Mouse (Mus musculus): ENCODE measurements at regions not wholly inside any gene's neighbourhood (a gene's known extent, or its start where the extent isn't known, plus 50 kb on each side); places are given as distances from the start of the nearest gene placed in this dataset.

- no peak for ATAC-seq (replicated peaks)
- Histone ChIP-seq H3K4me3 (no peak overlapping the region), H3K4me1 (peaks cover 43% of the 10 kb centered on the region), H3K4me2 (replicated peaks) (no peak overlapping the region), H3K27me3 (no peaks in the 10 kb centered on the region), H3K9ac (replicated peaks) (no peak overlapping the region), H3K36me3 (no peaks in the 10 kb centered on the region), H3K27ac (replicated peaks) (peak overlapping the region; percentile 14; the same call in 1 of the 2 replicates), H3K9me3 (no peaks in the 10 kb centered on the region)
- WGBS, result 20% methylated on average over 15 of the region's 15 CpGs
These were observed 58.7 kb upstream of the Pmepa1 start for GRCm38 (mm10) chr2:173334856-173335595.

GRCm38 (mm10) chr2:173335859-173336258 lies 59.5 kb upstream of the Pmepa1 start:
- H3K4me1 ChIP-seq, result peaks cover 52% of the 10 kb centered on the region
- 14% methylated on average over 10 of the region's 10 CpGs for WGBS
- no peaks in the 10 kb centered on the region for H3K9me3 ChIP-seq
- no peaks in the 10 kb centered on the region for H3K36me3 ChIP-seq
- peak; percentile 60 for ATAC-seq (replicated peaks)
- no peak overlapping the region for H3K9ac ChIP-seq (replicated peaks)
- H3K4me2 ChIP-seq (replicated peaks), result no peak overlapping the region
- H3K27ac ChIP-seq (replicated peaks), result 0 out of 2 replicates have a peak overlapping the region, but pooled peaks have one; percentile 11
- no peak overlapping the region for H3K4me3 ChIP-seq
- no peaks in the 10 kb centered on the region for H3K27me3 ChIP-seq

- no peak for ATAC-seq (replicated peaks)
- Histone ChIP-seq H3K4me2 (replicated peaks) (no peak overlapping the region), H3K4me3 (no peak overlapping the region), H3K4me1 (peaks cover 63% of the 10 kb centered on the region), H3K9ac (replicated peaks) (no peak overlapping the region), H3K27ac (replicated peaks) (no peak overlapping the region), H3K9me3 (no peaks in the 10 kb centered on the region), H3K27me3 (no peaks in the 10 kb centered on the region), H3K36me3 (no peaks in the 10 kb centered on the region)
- 93% methylated on average over 5 of the region's 5 CpGs for WGBS
These were observed 61.3 kb upstream of the Pmepa1 start for GRCm38 (mm10) chr2:173337666-173338065.

GRCm38 (mm10) chr2:173338671-173339070 lies 62.3 kb upstream of the Pmepa1 start:
- WGBS, result 45% methylated on average over 5 of the region's 5 CpGs
- Histone ChIP-seq H3K9me3 (no peaks in the 10 kb centered on the region), H3K27ac (replicated peaks) (peak overlapping the region; percentile 67; the same call in 1 of the 2 replicates), H3K9ac (replicated peaks) (no peak overlapping the region), H3K36me3 (no peaks in the 10 kb centered on the region), H3K4me2 (replicated peaks) (no peak overlapping the region), H3K4me3 (no peak overlapping the region), H3K27me3 (no peaks in the 10 kb centered on the region), H3K4me1 (peaks cover 68% of the 10 kb centered on the region)
- ATAC-seq (replicated peaks), result no peak

DNA sequence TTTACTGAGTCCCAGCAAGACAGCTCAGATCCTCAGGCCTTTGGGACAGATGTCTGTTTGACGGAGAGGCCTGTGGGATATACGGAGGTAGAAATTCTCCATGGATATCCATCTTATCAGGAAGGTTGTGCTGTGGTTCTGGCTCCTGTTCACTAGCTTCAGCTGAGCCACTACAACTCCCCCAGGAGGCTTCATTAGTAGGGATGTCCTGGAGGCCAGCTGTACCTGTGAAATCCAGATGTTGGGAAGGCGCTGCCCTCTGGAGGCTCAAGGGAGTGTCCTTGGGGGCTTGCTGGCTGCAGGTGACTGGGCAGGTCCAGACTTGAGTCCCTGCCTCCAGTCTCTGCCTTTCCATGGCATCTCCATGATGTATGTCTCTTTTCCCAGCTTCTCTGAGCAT lies 62.9 kb upstream of the Pmepa1 start:
- Histone ChIP-seq H3K4me2 (replicated peaks) (no peak overlapping the region), H3K36me3 (no peaks in the 10 kb centered on the region), H3K4me1 (peaks cover 67% of the 10 kb centered on the region), H3K27me3 (no peaks in the 10 kb centered on the region), H3K9me3 (no peaks in the 10 kb centered on the region), H3K27ac (replicated peaks) (peak overlapping the region; percentile 67), H3K9ac (replicated peaks) (no peak overlapping the region), H3K4me3 (no peak overlapping the region)
- no peak for ATAC-seq (replicated peaks)
- WGBS, result 71% methylated on average over 3 of the region's 3 CpGs

GRCm38 (mm10) chr2:173340044-173340601 lies 63.8 kb upstream of the Pmepa1 start:
- H3K9ac ChIP-seq (replicated peaks), result peak overlapping the region; percentile 16
- H3K4me2 ChIP-seq (replicated peaks), result peak overlapping the region; percentile 42
- H3K27ac ChIP-seq (replicated peaks), result peak overlapping the region; percentile 67
- no peaks in the 10 kb centered on the region for H3K36me3 ChIP-seq
- no peaks in the 10 kb centered on the region for H3K27me3 ChIP-seq
- ATAC-seq (replicated peaks), result peak; percentile 75
- H3K4me3 ChIP-seq, result peak overlapping the region; percentile 28
- H3K4me1 ChIP-seq, result peaks cover 58% of the 10 kb centered on the region
- WGBS, result 2% methylated on average over 26 of the region's 26 CpGs
- H3K9me3 ChIP-seq, result no peaks in the 10 kb centered on the region

DNA sequence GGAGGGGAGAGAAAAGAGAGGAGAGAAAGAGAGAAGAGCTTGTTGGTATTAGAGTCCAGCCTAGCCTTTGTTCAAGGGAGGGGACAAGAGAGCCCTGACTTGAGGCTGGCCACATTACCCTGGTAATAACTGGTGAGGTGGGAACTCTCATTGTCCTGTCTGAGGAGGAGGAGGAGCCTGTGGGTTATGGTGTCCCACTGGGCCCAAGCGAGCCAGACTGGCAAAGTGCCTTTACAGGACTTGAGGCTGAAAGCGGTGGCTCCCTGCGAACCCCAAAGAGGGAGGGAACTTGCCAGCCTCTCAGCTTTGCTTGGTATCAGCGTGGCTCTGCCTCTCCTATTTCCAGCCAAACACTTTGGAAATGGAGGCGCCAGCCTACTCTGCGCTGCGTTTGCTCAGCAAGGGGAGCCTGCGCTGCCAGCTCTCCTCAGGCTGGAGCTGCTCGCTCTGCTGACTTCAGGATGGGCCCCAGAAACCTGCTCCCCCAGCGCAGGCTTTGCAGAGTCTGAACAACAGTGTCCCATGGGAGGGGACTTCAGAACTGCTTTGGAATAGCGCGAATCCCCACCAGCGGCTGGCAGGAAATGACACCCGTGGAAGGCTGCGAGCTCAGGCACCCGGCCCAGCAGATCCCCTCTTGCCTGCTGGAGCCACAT lies 66.4 kb upstream of the Pmepa1 start:
- no peak overlapping the region for H3K4me3 ChIP-seq
- 48% methylated on average over 16 of the region's 16 CpGs for WGBS
- no peaks in the 10 kb centered on the region for H3K27me3 ChIP-seq
- no peak overlapping the region for H3K4me2 ChIP-seq (replicated peaks)
- H3K4me1 ChIP-seq, result peaks cover 43% of the 10 kb centered on the region
- ATAC-seq (replicated peaks), result peak; percentile 24
- H3K9ac ChIP-seq (replicated peaks), result no peak overlapping the region
- no peaks in the 10 kb centered on the region for H3K9me3 ChIP-seq
- no peaks in the 10 kb centered on the region for H3K36me3 ChIP-seq
- H3K27ac ChIP-seq (replicated peaks), result peak overlapping the region; percentile 46; the same call in 1 of the 2 replicates

- Histone ChIP-seq H3K4me1 (peaks cover 38% of the 10 kb centered on the region), H3K9me3 (no peaks in the 10 kb centered on the region), H3K4me3 (no peak overlapping the region), H3K9ac (replicated peaks) (no peak overlapping the region), H3K27ac (replicated peaks) (no peak overlapping the region), H3K36me3 (no peaks in the 10 kb centered on the region), H3K4me2 (replicated peaks) (no peak overlapping the region), H3K27me3 (no peaks in the 10 kb centered on the region)
- WGBS, result 76% methylated on average over 2 of the region's 2 CpGs
- ATAC-seq (replicated peaks), result no peak
These were observed 67.3 kb upstream of the Pmepa1 start for GRCm38 (mm10) chr2:173343665-173344064.

DNA sequence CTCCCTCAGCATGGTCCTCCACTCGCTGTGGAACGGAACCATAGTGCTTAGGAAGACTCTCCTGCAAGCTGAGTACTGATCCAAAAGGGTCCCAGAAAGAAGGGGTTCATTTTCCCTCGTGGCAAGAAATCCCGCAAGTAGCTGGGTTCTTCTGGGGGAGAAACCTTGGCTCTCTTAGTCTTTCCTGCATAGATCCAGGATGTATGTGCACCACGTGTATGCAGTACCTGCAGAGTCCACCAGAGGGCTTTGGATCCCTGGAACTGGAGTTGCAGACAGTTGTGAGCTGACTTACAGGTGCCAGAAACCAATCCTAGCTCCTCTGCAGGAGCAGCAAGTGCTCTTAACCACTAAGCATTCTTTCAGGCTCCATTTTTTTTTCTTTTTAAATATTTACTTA lies 67.9 kb upstream of the Pmepa1 start:
- Histone ChIP-seq H3K4me2 (replicated peaks) (no peak overlapping the region), H3K27me3 (no peaks in the 10 kb centered on the region), H3K4me3 (no peak overlapping the region), H3K9me3 (no peaks in the 10 kb centered on the region), H3K36me3 (no peaks in the 10 kb centered on the region), H3K4me1 (peaks cover 33% of the 10 kb centered on the region), H3K27ac (replicated peaks) (no peak overlapping the region), H3K9ac (replicated peaks) (no peak overlapping the region)
- WGBS, result 92% methylated on average over 5 of the region's 5 CpGs
- ATAC-seq (replicated peaks), result no peak

DNA sequence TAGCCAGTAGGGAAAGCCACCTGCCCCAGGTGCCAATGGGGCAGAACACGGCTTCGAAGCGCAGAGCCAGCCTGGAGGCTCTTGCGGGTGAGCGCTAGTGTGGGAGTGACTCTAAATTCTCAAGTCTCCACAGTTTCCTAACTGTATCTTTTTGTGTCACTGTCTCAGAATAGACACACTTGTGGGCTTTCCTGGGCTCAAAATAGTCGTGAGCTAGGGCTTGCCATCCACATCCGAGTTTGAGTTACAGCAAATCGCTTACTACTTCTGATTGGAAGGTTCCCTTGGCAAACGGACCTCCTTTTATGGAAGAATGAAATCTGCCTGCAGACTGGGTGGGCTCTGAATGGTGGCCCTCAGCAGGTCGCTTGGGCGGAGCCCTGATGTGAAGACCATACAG lies 71.0 kb upstream of the Pmepa1 start:
- WGBS, result 79% methylated on average over 11 of the region's 11 CpGs
- ATAC-seq (replicated peaks), result no peak

GRCm38 (mm10) chr2:173348757-173349156 lies 72.4 kb upstream of the Pmepa1 start:
- peaks cover 13% of the 10 kb centered on the region for H3K4me1 ChIP-seq
- no peak overlapping the region for H3K4me2 ChIP-seq (replicated peaks)
- no peak overlapping the region for H3K9ac ChIP-seq (replicated peaks)
- no peak overlapping the region for H3K4me3 ChIP-seq
- no peaks in the 10 kb centered on the region for H3K9me3 ChIP-seq
- no peaks in the 10 kb centered on the region for H3K36me3 ChIP-seq
- H3K27ac ChIP-seq (replicated peaks), result no peak overlapping the region
- 80% methylated on average over 3 of the region's 3 CpGs for WGBS
- no peak for ATAC-seq (replicated peaks)
- H3K27me3 ChIP-seq, result no peaks in the 10 kb centered on the region

More for the DNA sequence above, 71.0 kb upstream of the Pmepa1 start:
- H3K4me2 ChIP-seq (replicated peaks), result no peak overlapping the region
- H3K4me3 ChIP-seq, result no peak overlapping the region
- H3K4me1 ChIP-seq, result peaks cover 16% of the 10 kb centered on the region
- no peaks in the 10 kb centered on the region for H3K27me3 ChIP-seq
- H3K9ac ChIP-seq (replicated peaks), result no peak overlapping the region
- H3K27ac ChIP-seq (replicated peaks), result no peak overlapping the region
- H3K9me3 ChIP-seq, result no peaks in the 10 kb centered on the region
- no peaks in the 10 kb centered on the region for H3K36me3 ChIP-seq

GRCm38 (mm10) chr2:173349510-173349909 lies 73.2 kb upstream of the Pmepa1 start:
- ATAC-seq (replicated peaks), result no peak
- H3K27ac ChIP-seq (replicated peaks), result no peak overlapping the region
- no peak overlapping the region for H3K4me2 ChIP-seq (replicated peaks)
- peaks cover 13% of the 10 kb centered on the region for H3K4me1 ChIP-seq
- no peaks in the 10 kb centered on the region for H3K36me3 ChIP-seq
- H3K9me3 ChIP-seq, result no peaks in the 10 kb centered on the region
- H3K9ac ChIP-seq (replicated peaks), result no peak overlapping the region
- WGBS, result 84% methylated on average over 9 of the region's 9 CpGs
- no peak overlapping the region for H3K4me3 ChIP-seq
- H3K27me3 ChIP-seq, result no peaks in the 10 kb centered on the region

Measured in forebrain, embryonic 15.5 days (tissue).